Mouse (Mus musculus) right cerebral cortex, adult 18-20 months (tissue): ENCODE results near the gene Smyd1.
A peak's percentile ranks its signal among the peaks of the same experiment; 100 is the strongest.
"Not testable (repeated sequence)": the region's sequence is repeated elsewhere in the genome, so short reads cannot be mapped to it uniquely, and the experiment has no call there.

Source experiments
- DNase-seq: peaks from one replicate; pipeline ENCODE4 v3.0.0; 2022; ENCODE audit warnings: mixed read lengths

Gene Smyd1

GRCm38 (mm10) chr6:71324816-71325215 lies 2.8 kb upstream of the Smyd1 start:
- DNase-seq: no peak

DNA sequence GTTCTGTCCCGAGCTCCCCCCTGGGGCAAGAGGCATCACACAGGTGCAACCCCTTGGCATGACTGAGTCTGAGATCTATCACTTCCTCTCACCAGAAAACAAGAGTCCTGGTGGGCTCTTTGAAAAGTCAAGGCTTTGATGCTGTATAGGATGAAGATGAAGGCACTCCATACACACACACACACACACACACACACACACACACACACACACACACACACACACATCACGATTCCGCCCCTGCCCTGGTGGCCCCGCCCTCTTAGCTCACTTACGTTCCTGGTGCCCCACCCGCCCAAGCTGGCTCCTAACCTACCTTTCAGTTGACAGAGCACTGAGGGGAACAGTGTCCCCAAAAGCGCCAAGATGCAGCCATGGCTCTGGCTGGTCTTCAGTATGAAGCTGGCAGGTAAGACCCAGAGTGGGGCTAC lies 473 bp upstream of the Smyd1 start, which contains the start of gene Cd8b1:
Cd8b1 (plus strand) TSS at position 298 of the 431 bp plus-strand sequence.
- no peak for DNase-seq

DNA sequence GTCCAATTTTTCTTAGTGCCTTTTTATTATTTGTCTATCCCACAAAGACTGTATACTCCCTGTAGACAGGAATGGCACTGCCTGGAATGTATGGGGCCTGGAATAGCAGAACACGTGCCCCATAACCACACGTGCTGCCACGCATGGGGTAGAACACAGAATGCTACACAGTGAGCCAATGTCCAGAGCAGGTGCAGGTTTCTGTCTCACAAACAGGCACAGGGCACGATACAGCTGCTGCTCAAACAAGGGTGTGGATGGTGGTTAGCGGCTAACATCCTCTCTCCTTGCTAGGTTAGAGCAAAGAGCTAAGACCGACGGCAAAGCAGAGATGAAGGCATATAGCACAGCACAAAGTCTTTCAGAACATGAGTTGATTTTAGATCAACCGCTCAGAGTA lies 14.5 kb downstream of the Smyd1 start:
- no peak for DNase-seq

GRCm38 (mm10) chr6:71302097-71302731 lies 19.8 kb downstream of the Smyd1 start:
- no peak for DNase-seq

GRCm38 (mm10) chr6:71298751-71299150 lies 23.3 kb downstream of the Smyd1 start:
- no peak for DNase-seq

- DNase-seq: no peak
Measured at GRCm38 (mm10) chr6:71298051-71298450, 24.0 kb downstream of the Smyd1 start.

DNA sequence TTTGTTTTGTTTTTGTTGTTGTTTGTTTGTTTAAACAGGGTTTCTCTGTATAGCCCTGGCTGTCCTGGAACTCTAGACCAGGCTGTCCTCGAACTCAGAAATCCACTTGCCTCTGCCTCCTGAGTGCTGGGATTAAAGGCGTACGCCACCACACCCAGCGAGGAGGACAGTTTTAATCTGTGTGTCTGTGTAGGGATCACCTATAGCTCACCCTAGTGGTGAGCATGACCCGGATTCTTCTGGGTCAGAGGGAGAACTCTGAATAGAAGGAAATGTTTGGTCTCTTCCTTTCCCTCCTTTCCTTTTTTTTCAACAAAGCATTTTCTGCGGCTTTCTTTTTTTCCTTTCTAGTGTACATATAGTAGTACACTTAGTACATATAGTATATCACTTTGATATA lies 26.7 kb downstream of the Smyd1 start:
- DNase-seq: no peak

DNA sequence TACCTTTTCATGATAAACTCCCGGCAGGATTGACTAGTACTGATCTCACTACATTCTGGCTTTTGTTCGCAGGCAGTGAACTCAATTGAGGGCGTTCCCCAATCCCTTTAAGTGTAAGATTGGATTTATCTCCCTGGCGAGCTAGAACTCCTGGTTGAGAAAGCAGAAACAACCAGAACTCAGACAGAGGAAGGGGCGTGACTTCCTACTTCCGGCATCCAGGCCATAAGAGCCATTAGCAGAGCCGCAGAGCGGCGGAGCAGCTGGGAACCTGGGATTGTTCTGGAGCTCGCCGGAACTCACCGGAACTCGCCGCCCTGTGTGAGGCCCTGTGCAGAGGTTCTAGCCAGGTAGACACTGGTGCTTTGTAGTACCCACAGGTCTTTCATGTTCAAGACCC lies 28.5 kb downstream of the Smyd1 start:
- DNase-seq: no peak

GRCm38 (mm10) chr6:71279418-71279817 lies 42.6 kb downstream of the Smyd1 start:
- no peak for DNase-seq

DNA sequence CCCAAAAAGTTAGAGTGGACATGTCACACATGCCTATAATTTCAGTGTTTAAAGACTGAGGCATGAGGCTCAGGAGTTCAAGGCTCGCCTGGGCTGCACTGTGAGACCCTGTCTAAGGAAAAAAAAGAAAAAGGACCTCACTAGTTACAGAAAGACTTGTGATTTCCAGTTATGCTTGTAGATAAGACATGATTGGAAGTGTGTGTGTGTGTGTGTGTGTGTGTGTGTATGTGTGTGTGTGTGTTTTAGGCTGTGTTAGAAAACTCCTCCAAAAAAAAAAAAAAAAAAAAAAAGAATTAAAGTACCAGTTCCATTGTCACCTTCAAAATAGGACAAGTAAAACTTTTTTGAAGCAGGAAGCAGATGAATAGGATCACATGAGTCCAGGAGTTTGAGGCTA lies 47.4 kb downstream of the Smyd1 start:
- no peak for DNase-seq

DNA sequence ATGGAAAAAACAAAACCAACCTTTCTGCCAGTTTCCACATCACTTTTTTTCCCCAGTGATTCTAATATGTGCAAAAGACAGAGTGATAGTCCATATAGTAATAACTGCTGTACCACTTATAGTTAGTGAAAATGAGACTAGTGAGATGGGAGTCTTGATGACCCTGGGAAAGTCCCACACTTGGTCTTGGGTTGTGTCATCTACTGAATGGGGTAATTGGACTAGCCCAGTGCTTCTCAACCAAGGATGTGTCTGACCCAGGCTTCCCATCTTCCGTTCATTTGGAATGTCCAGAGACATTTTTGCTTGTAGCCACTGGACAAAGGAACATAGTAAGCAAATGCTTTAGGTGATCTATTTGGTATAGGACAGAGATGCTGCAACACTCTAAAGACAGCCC lies 48.3 kb downstream of the Smyd1 start:
- DNase-seq: no peak

DNA sequence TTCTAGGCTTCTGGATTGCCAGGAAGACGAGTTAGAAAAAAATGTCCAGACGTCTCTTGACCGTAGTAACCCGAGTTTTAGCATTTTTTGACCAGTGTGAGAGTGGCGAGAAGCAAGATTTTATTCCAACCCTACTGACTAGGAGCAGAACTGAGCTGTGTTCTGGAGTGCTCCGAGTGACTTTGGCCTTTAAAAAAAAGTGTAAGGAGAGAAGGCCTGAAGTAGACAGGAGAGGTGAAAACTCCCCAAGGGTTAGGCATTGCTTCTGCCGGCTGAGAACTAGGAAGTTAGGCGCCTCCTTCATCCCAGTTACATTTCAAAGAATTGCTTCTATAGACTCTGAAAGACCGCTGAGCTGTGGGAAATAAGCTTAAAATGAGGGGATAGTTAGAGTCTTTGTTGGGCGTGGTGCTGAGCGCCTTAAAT lies 49.7 kb downstream of the Smyd1 start:
- no peak for DNase-seq

DNA sequence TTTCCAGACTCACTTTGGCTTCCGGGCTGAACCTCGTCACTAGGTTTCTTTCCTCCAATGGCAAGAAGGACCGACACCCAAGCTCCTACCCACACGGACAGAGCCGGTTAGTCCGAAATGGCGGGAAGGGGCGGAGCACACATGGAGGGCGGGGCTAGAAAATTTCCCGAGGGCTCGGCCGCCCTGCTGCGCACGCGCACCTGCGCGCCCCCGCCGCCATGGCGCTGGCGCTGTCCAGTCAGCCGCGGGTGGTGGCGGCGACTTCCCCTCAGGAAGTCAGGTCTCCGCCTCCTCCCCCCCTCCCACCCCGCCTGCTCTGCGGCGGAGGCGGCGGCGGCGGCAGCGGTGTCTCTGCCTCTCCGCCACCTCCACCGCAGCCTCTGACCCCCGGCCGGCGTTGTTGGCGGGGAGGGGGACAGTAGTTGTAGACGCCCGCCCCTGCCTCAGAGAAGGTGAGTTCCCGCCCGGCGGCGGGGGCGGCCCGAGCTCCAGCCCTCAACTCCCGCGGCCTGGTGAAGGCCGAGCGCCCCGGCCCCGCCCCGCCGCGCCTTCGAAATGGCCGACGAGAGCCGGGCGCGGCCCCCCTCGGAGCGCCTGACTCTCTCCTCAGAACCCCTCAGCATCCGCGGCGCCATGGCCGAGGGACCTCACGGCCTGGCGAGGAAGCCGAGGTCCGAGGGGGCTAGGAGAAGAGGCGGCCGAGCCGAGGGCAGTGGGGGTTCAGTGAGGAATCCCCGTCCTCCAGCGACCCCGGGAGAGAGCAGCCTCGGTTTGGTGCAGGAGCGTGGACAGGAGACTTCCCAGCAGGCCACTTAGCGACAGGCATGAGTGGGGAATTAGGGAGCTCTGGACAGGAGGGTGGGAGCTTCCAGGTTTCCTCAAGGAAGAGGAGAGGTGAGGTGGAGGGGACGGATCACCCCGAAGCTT lies 50.4 kb downstream of the Smyd1 start, which contains the start of gene Krcc1:
Krcc1 (plus strand) TSS at position 289 of the 927 bp plus-strand sequence.
- peak; percentile 97 for DNase-seq

DNA sequence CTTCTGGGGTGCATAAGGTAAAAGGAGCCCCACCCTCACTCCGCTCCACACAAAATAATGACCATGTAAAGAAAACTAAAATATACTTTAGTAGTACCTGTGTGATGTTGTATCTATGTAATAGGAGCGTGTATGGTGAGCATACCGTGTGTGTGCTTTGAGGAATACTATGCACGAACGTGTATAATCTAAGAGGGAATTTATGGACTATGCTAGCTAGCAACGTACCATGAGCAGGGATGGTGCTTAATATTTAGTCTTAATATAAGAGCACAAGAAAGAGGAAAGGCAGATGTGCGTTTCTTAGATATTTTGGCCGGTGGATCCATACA lies 51.0 kb downstream of the Smyd1 start:
- no peak for DNase-seq

- peak; percentile 8 for DNase-seq
Measured at GRCm38 (mm10) chr6:71270301-71271056, 51.6 kb downstream of the Smyd1 start.

GRCm38 (mm10) chr6:71269686-71270050 lies 52.4 kb downstream of the Smyd1 start:
- not testable (repeated sequence) for DNase-seq

GRCm38 (mm10) chr6:71268929-71269685 lies 52.9 kb downstream of the Smyd1 start:
- DNase-seq: no peak

GRCm38 (mm10) chr6:71267603-71268002 lies 54.4 kb downstream of the Smyd1 start:
- not testable (repeated sequence) for DNase-seq

GRCm38 (mm10) chr6:71262142-71262833 lies 59.7 kb downstream of the Smyd1 start:
- DNase-seq: no peak

GRCm38 (mm10) chr6:71261060-71261459 lies 61.0 kb downstream of the Smyd1 start:
- DNase-seq: no peak

DNA sequence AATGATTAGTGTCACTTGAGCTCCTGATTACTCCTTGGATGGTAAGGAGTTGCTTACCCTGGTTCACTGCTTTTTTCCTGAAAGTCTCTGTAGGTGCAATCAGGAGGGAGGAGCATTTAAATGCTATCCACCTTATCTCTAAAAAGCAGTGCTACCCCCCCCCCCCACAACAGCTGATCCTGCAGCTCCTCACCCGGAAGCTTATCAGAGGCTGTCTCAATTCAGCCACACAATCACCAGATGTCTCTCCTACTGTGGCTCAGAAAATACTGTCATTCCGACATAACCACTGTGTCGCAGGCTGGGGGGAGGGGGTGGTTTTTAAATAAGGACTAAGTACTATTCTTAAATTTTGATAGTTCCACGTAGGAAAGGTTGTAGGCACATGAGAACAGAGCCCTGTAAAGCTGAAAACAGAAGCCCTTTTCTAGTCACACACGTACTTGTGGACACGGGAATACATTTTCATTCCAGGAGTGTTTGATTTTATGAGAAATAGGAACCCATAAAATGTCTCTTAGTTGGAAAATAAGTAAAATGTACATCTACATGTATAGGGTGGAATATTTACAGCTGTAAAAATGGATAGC lies 61.9 kb downstream of the Smyd1 start:
- no peak for DNase-seq

DNA sequence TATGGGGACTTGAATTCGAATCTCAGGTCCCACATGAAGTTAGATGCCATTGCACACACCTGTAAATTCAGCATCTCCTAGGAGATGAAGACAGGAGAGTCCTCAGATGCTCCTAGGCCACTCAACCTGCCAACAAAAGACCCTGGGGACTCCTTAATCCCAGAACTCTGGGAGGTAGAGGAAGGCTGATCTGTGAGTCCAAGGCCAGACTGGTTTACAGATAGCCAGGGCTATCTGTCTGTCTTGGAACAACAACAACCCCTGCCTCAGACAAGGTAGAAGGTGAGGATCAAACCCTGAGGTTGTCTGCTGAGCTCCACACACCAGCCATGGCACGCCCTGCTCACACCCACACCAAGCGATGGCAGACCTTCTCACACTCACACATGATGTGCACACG lies 62.9 kb downstream of the Smyd1 start:
- no peak for DNase-seq
